ENCODE assay signal across 26 mouse cellular contexts in the genomic region with DNA sequence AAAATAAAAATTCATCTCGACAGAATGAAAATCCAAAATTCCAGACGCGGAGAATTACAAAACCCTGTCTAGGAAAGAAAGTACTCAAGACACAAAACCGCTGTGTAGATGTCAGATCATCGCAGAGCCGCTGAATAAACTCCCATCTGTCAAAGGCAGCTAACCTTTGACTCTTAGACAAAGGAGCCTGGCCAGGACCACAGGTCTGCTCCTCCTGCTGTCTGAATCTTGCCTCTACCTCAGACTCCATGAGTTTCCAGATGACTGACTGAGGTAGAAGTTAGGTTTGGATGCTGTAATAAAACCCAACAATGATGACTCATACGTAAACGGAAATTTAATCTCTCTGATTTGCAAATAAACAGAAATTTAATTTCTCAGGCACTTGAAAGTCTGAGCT. TPM values are rescaled to one million over a fixed set of nuclear protein-coding genes. Genes with fewer than 3 reads are reported as not detected.
DNase-seq lines count a peak whose midpoint lies in the region; ATAC-seq and TF ChIP-seq lines count a peak whose summit lies in the region.
"Had no signal": no experiment of that assay in that cellular context is flagged by ENCODE, and none has a peak within 500 bp of the region (broad histone marks: within the 10 kb centered on the region; RNA-seq: fewer than 3 reads in every experiment).

No protein-coding gene starts in this region.

- H3K4me1 ChIP-seq in kidney, embryonic 16.5 days (ENCODE audit: insufficient read depth, low read length) = peaks cover 10% of the 10 kb centered on the region; the same call in 1 of the 2 replicates
- peaks cover 97% of the 10 kb centered on the region for H3K4me1 ChIP-seq in E14TG2a.4 (replicated peaks; ENCODE audit: low read depth, low read length)
- H3K4me1 ChIP-seq in forebrain, embryonic 16.5 days (replicated peaks; ENCODE audit: control insufficient read depth, insufficient read depth, low read length) = peaks cover 4% of the 10 kb centered on the region; the same call in 1 of the 2 replicates
- no peaks in the 10 kb centered on the region for H3K4me1 ChIP-seq in heart, embryonic 11.5 days (ENCODE audit: control insufficient read depth, insufficient read depth, low read length)

- H3K9me3 ChIP-seq in kidney, embryonic 16.5 days (ENCODE audit: low read length) = no peaks in the 10 kb centered on the region
- H3K9me3 ChIP-seq in E14TG2a.4 (ENCODE audit: low read length) = no peaks in the 10 kb centered on the region
- H3K9me3 ChIP-seq in forebrain, embryonic 16.5 days (ENCODE audit: control insufficient read depth, low read length) = no peaks in the 10 kb centered on the region
- no peaks in the 10 kb centered on the region for H3K9me3 ChIP-seq in heart, embryonic 11.5 days (replicated peaks; ENCODE audit: control insufficient read depth, low read length)
- H3K9me3 ChIP-seq: embryonic facial prominence, embryonic 12.5 days; forebrain, embryonic 15.5 days; heart, embryonic 13.5 days; hindbrain, embryonic 12.5 days; intestine, embryonic 15.5 days had no signal

- H3K27me3 ChIP-seq in kidney, embryonic 16.5 days (ENCODE audit: insufficient read depth, low read length) = no peaks in the 10 kb centered on the region
- H3K27me3 ChIP-seq in E14TG2a.4 (ENCODE audit: insufficient read depth, low read length) = no peaks in the 10 kb centered on the region
- H3K27me3 ChIP-seq in forebrain, embryonic 16.5 days (replicated peaks; ENCODE audit: control insufficient read depth, insufficient read depth, low read length) = no peaks in the 10 kb centered on the region
- H3K27me3 ChIP-seq in heart, embryonic 11.5 days (ENCODE audit: control insufficient read depth, insufficient read depth, low read length) = no peaks in the 10 kb centered on the region
- H3K27me3 ChIP-seq: CH12.LX; embryonic facial prominence, embryonic 12.5 days; forebrain, embryonic 15.5 days; heart, embryonic 13.5 days; hindbrain, embryonic 12.5 days; intestine, embryonic 15.5 days had no signal

- no peaks in the 10 kb centered on the region for H3K36me3 ChIP-seq in kidney, embryonic 16.5 days (ENCODE audit: insufficient read depth, low read length)
- H3K36me3 ChIP-seq in E14TG2a.4 (ENCODE audit: insufficient read depth, low read length) = no peaks in the 10 kb centered on the region
- no peaks in the 10 kb centered on the region for H3K36me3 ChIP-seq in forebrain, embryonic 16.5 days (ENCODE audit: control insufficient read depth, insufficient read depth)
- H3K36me3 ChIP-seq in heart, embryonic 11.5 days (ENCODE audit: control insufficient read depth, insufficient read depth, low read length) = no peaks in the 10 kb centered on the region
- H3K36me3 ChIP-seq: embryonic facial prominence, embryonic 12.5 days; forebrain, embryonic 15.5 days; heart, embryonic 13.5 days; hindbrain, embryonic 12.5 days; intestine, embryonic 15.5 days had no signal

- no peak overlapping the region for H3K4me3 ChIP-seq in kidney, embryonic 16.5 days (ENCODE audit: low read length)
- H3K4me3 ChIP-seq in E14TG2a.4 (replicated peaks; ENCODE audit: low read length) = peak overlapping the region; percentile 57; the same call in 1 of the 2 replicates
- no peak overlapping the region for H3K4me3 ChIP-seq in forebrain, embryonic 16.5 days (replicated peaks; ENCODE audit: low read length)
- H3K4me3 ChIP-seq in heart, embryonic 11.5 days (ENCODE audit: low read depth, low read length) = no peak overlapping the region
- H3K4me3 ChIP-seq: embryonic facial prominence, embryonic 12.5 days; forebrain, embryonic 15.5 days; heart, embryonic 13.5 days; hindbrain, embryonic 12.5 days; intestine, embryonic 15.5 days had no signal

- H3K9ac ChIP-seq in kidney, embryonic 16.5 days (replicated peaks; ENCODE audit: low read length) = no peak overlapping the region
- no peak overlapping the region for H3K9ac ChIP-seq in forebrain, embryonic 16.5 days (replicated peaks; ENCODE audit: low read depth, low read length)
- H3K9ac ChIP-seq in heart, embryonic 11.5 days (ENCODE audit: low read depth, low read length) = no peak overlapping the region
- H3K9ac ChIP-seq: embryonic facial prominence, embryonic 12.5 days; forebrain, embryonic 15.5 days; heart, embryonic 13.5 days; intestine, embryonic 15.5 days had no signal

- no peak for TF ChIP-seq CTCF in E14TG2a.4 (conservative IDR thresholded peaks at IDR 0.05; ENCODE audit: low read length)

- H3K4me2 ChIP-seq in kidney, embryonic 16.5 days (replicated peaks; ENCODE audit: low read depth, low read length) = no peak overlapping the region; the same call in 1 of the 2 replicates
- H3K4me2 ChIP-seq in forebrain, embryonic 16.5 days (ENCODE audit: low read length) = no peak overlapping the region
- no peak overlapping the region for H3K4me2 ChIP-seq in heart, embryonic 11.5 days
- H3K4me2 ChIP-seq: embryonic facial prominence, embryonic 12.5 days; forebrain, embryonic 15.5 days; heart, embryonic 13.5 days; hindbrain, embryonic 12.5 days; intestine, embryonic 15.5 days had no signal

- DNase-seq in embryo, embryonic 10.5 days (ENCODE audit: low spot score) = peak; percentile 49
- no peak for DNase-seq in embryo, embryonic 9.5 days (ENCODE audit: extremely low spot score)
- DNase-seq in kidney, postnatal 4 days = no peak
- DNase-seq in ZHBTc4 (ENCODE audit: low read depth, low spot score) = peak; percentile 57
- DNase-seq: adrenal gland, adult 2 months; adrenal gland, postnatal 25 days; cerebellum, adult 18-20 months; cerebellum, adult 9-11 months; embryo, embryonic 11 days; gastrocnemius, postnatal 10 days; heart, adult 18-20 months; heart, postnatal 36 days had no signal

- peak overlapping the region; percentile 26 for H3K27ac ChIP-seq in kidney, embryonic 16.5 days (ENCODE audit: low read length)
- H3K27ac ChIP-seq in forebrain, embryonic 16.5 days (ENCODE audit: low read length) = no peak overlapping the region
- H3K27ac ChIP-seq in heart, embryonic 11.5 days (ENCODE audit: low read depth, low read length) = no peak overlapping the region
- H3K27ac ChIP-seq: embryonic facial prominence, embryonic 12.5 days; heart, embryonic 13.5 days; hindbrain, embryonic 12.5 days; intestine, embryonic 15.5 days had no signal

- ATAC-seq in kidney, embryonic 16.5 days (ENCODE audit: low FRiP score, low TSS enrichment) = no peak
- no peak for ATAC-seq in forebrain, embryonic 16.5 days
- no peak for ATAC-seq in heart, embryonic 11.5 days (replicated peaks; ENCODE audit: insufficient number of reproducible peaks, low FRiP score, low TSS enrichment)
- ATAC-seq: forebrain, embryonic 15.5 days; hindbrain, embryonic 16.5 days; intestine, embryonic 15.5 days had no signal

- 60% methylated on average over 8 of the region's 8 CpGs for WGBS in kidney, embryonic 16.5 days
- 73% methylated on average over 8 of the region's 8 CpGs for WGBS in forebrain, embryonic 16.5 days
- WGBS in heart, embryonic 11.5 days (ENCODE audit: insufficient replicate concordance) = 74% methylated on average over 8 of the region's 8 CpGs

RNA-seq across cellular contexts. Expression of a gene that starts 18.2 kb away (rescaled TPM):
- polyA plus RNA-seq in kidney, embryonic 16.5 days (2015; fragmentation: Nextera tagmentation; extraction: Ambion mirVana) = 23.9 and 24.5 TPM in 2 replicates
- 66.5 and 68.7 TPM in 2 replicates for polyA plus RNA-seq in forebrain, embryonic 16.5 days (2015; fragmentation: Nextera tagmentation; extraction: Ambion mirVana)
- 3.2 and 3.5 TPM in 2 replicates for polyA plus RNA-seq in heart, embryonic 11.5 days (2014; fragmentation: Nextera tagmentation; extraction: Ambion mirVana)

RNA-seq across cellular contexts. Expression of a gene that starts 20.5 kb away (rescaled TPM):
- 29.3 and 32.4 TPM in 2 replicates for polyA plus RNA-seq in kidney, embryonic 16.5 days (2015; fragmentation: Nextera tagmentation; extraction: Ambion mirVana)
- 53.6 and 60.2 TPM in 2 replicates for polyA plus RNA-seq in forebrain, embryonic 16.5 days (2015; fragmentation: Nextera tagmentation; extraction: Ambion mirVana)
- polyA plus RNA-seq in heart, embryonic 11.5 days (2014; fragmentation: Nextera tagmentation; extraction: Ambion mirVana) = 21.1 and 23.7 TPM in 2 replicates

RNA-seq across cellular contexts. Expression of a gene that starts 20.6 kb away (rescaled TPM):
- 9.5 and 11.0 TPM in 2 replicates for polyA plus RNA-seq in kidney, embryonic 16.5 days (2015; fragmentation: Nextera tagmentation; extraction: Ambion mirVana)
- 11.0 and 11.9 TPM in 2 replicates for polyA plus RNA-seq in forebrain, embryonic 16.5 days (2015; fragmentation: Nextera tagmentation; extraction: Ambion mirVana)
- 7.4 and 7.9 TPM in 2 replicates for polyA plus RNA-seq in heart, embryonic 11.5 days (2014; fragmentation: Nextera tagmentation; extraction: Ambion mirVana)

RNA-seq across cellular contexts. Expression of a gene that starts 34.6 kb away (rescaled TPM):
- not detected in 2 replicates for polyA plus RNA-seq in kidney, embryonic 16.5 days (2015; fragmentation: Nextera tagmentation; extraction: Ambion mirVana)
- not detected in 2 replicates for polyA plus RNA-seq in forebrain, embryonic 16.5 days (2015; fragmentation: Nextera tagmentation; extraction: Ambion mirVana)
- polyA plus RNA-seq in heart, embryonic 11.5 days (2014; fragmentation: Nextera tagmentation; extraction: Ambion mirVana) = not detected in 2 replicates
- polyA plus RNA-seq: adrenal gland, adult 2 months; embryonic facial prominence, embryonic 12.5 days; forebrain, embryonic 11.5 days; forebrain, embryonic 15.5 days; frontal cortex, adult 2 months; heart, embryonic 13.5 days; heart, postnatal 0 days; hindbrain, embryonic 12.5 days; hindbrain, embryonic 16.5 days; intestine, embryonic 15.5 days had no signal

RNA-seq across cellular contexts. Expression of a gene that starts 34.6 kb away (rescaled TPM):
- polyA plus RNA-seq in kidney, embryonic 16.5 days (2015; fragmentation: Nextera tagmentation; extraction: Ambion mirVana) = 29.3 and 34.0 TPM in 2 replicates
- polyA plus RNA-seq in forebrain, embryonic 16.5 days (2015; fragmentation: Nextera tagmentation; extraction: Ambion mirVana) = 43.6 and 50.0 TPM in 2 replicates
- 25.2 and 26.4 TPM in 2 replicates for polyA plus RNA-seq in heart, embryonic 11.5 days (2014; fragmentation: Nextera tagmentation; extraction: Ambion mirVana)

Comparison
In these comparisons a context has a peak if more than half of its experiments do, and no peak if none do; other contexts are left out.
1. DNase-seq: peak in embryo, embryonic 10.5 days (single experiment) and ZHBTc4 (single experiment); none in embryo, embryonic 9.5 days (single experiment) and kidney, postnatal 4 days (0 of 2).